Mouse (Mus musculus) bone marrow, adult 2 months (tissue): ENCODE data around the gene Zfp775.

Source experiments
- CTCF ChIP-seq: fragments of 200-500 bp; IDR thresholded peaks from 2 replicates; pipeline ENCODE4 v1.5.1; 2011; ENCODE audit warnings: low read length, control low read depth; ENCODE audit not compliant: control insufficient read depth, insufficient read depth
- POLR2A ChIP-seq: fragments of 200-500 bp; IDR thresholded peaks from 2 replicates; pipeline ENCODE4 v1.6.1; 2011; ENCODE audit warnings: low read depth, mild to moderate bottlenecking, control low read depth, low read length, borderline replicate concordance; ENCODE audit not compliant: control insufficient read depth

GRCm38 (mm10) chr6:48641391-48641790 lies 39.5 kb downstream of the Zfp775 start:
- TF ChIP-seq POLR2A (no peak), CTCF (no peak)
